Mouse (Mus musculus): Measurements from ENCODE around the gene Riox2. TPM values are rescaled to one million over a fixed set of nuclear protein-coding genes. Genes with fewer than 3 reads are reported as not detected.

Riox2 gene
- total RNA-seq, 2 experiments from 2014 or later = 11.3 to 11.4 TPM

GRCm38 (mm10) chr16:59515169-59515568 lies 43.6 kb downstream of the Riox2 start:
- DNase-seq = no peak
- intact Hi-C loops (cut with DNase I; ENCODE audit: low total_unique reads) = no loop called here

- no peak for DNase-seq
- intact Hi-C loops (cut with DNase I; ENCODE audit: low total_unique reads) = no loop called here
Observed at GRCm38 (mm10) chr16:59516965-59517364, 45.4 kb downstream of the Riox2 start.

DNA sequence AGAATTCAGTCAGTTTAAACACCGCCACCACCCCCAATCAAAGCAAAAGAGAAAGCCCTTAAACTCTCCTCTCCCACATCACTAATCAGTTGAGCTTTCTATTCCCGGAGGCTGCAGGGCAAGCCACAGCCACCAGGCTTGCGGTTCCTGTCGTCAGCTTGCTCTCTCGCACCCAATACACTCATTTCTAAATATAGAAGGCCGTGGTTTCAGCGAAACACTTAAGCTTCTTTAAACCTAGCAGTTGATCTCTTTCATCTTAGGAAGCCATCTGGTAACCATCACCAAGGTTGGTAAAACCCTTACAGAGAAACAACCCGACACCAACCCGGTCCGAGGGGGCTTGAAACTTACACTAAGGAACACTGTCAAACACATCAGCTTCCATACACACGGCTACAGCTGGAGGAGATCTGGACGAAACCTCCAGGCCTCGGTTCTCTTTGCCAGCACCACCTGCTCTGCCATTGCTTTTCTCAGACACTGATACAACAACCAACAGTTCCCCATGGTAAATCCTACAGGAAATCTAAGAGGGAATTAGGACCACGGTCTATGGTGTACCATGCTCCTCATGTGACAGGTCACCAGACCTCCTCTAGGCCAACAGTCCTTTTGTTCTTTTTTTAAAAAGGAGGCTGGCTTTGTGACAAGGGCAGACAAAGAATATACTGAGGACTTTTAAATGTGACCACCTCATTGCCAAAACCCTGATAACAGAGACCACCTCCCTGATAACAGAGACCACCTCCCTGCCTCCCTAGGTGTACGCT lies 46.1 kb downstream of the Riox2 start:
- intact Hi-C loops (cut with DNase I; ENCODE audit: low total_unique reads) = no loop called here
- no peak for DNase-seq

DNA sequence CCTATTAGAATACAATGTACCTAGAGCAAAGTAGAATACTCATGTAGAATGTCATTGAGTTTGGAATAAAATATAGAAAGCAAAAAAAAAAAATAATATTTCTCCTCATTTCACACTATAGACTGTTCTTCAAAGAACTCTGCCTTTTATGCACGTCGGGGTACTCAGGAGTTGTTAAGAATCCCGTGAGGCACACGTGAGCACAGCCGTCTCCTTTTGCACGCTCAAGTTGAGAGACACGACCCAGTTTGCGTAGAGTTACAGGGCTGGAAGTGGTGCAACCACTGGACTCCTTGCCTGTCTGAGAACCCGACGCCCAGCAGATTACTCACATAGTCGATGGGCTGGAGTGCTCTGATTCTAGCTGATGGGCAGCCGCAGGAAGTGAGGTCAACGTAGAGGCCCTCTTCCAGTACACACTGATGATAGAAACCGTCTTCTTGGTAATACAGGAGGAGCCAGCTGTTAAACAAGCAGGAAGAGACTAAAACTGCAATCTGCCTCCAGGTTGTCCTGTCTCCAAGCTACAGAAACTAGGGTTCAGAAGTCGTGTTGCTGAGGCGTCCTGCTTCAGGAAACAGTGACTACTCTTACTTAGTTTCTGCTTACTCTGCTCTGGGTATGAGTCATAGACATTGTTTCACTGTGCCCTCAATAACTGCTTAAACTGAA lies 50.3 kb downstream of the Riox2 start:
- intact Hi-C loops (cut with DNase I; ENCODE audit: low total_unique reads) = no loop called here

DNA sequence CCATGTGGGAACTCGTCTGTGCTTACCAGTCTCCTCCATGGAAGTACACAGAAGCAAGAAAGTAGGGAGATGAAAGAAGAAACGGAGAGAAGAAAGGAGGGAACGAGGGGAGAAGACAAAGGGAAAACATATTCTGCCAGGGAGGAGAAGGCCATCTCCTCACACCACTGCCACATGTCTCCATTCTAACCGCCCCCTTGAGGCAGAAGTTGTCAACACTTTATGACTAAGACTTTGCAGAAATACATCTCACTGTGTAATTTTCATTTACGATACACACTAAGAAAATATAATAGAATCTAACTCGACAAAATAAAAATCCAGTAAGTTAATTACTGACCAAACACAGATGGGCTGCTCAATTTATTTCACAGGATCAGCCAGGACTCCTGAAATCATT lies 55.4 kb downstream of the Riox2 start:
- no peak for DNase-seq
- intact Hi-C loops (cut with DNase I; ENCODE audit: low total_unique reads) = no loop called here

More for the DNA sequence above, 50.3 kb downstream of the Riox2 start:
- no peak for DNase-seq

DNA sequence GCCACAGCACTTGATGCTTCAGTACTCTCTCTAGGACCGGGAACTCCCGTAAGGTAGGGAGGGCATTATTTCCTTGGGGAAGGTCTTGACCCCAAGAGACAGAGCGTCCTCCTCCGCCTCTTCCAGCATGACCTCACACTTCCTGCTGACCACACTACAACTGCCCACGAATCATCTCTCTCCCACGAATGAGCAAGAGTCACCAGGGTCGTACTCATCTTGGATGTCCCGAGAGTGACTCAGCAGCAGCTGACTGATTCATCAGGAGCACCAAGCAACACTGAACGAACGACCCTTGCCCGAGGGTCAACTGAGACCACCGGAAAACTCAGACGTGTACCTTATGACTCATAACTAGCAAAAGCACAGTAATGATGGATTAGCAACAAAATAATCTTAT lies 58.0 kb downstream of the Riox2 start:
- no peak for DNase-seq
- intact Hi-C loops (cut with DNase I; ENCODE audit: low total_unique reads) = no loop called here

DNA sequence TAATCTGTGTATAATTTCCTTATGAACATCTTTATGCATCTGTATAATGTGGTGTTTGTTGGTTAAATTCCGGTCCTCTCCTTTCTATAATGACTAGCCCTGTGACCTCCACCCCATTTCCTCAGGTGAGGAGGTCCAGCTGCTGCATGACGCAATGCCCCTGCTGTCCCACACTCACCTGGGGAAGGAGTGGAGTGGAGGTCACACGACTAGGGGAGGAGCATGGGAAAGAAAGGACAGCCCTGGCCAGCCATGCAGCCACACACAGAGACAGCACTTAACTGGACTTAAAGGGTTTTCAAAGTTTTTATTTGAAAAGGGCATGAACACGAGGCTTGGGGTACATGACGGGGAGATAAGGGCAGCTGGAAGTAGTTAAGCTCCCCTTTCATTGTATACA lies 59.7 kb downstream of the Riox2 start:
- intact Hi-C loops (cut with DNase I; ENCODE audit: low total_unique reads) = no loop called here
- no peak for DNase-seq

GRCm38 (mm10) chr16:59532561-59532960 lies 61.0 kb downstream of the Riox2 start:
- intact Hi-C loops (cut with DNase I; ENCODE audit: low total_unique reads) = no loop called here
- no peak for DNase-seq

- DNase-seq = peak; percentile 66
- intact Hi-C loops (cut with DNase I; ENCODE audit: low total_unique reads) = no loop called here
Observed at GRCm38 (mm10) chr16:59534349-59534748, 62.8 kb downstream of the Riox2 start.

DNA sequence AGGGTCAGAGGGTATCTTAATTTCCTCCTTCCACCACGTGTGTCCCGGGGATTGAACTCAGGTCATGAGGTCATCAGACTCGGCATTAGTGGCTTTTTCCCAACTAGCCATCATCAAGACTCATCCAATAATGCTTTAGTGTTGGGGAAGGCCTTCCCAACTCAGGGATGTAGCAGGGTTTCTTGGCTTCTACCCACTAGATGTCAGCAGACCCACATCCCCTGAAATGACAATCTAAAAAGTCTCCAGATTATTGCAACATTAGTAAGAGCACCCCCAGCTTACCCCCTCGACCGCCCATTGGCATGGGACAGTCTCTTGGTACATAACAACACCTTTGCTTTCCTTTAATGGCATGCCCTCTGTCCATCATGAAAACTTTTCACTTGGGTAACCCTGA lies 64.1 kb downstream of the Riox2 start:
- DNase-seq = no peak
- intact Hi-C loops (cut with DNase I; ENCODE audit: low total_unique reads) = no loop called here

DNA sequence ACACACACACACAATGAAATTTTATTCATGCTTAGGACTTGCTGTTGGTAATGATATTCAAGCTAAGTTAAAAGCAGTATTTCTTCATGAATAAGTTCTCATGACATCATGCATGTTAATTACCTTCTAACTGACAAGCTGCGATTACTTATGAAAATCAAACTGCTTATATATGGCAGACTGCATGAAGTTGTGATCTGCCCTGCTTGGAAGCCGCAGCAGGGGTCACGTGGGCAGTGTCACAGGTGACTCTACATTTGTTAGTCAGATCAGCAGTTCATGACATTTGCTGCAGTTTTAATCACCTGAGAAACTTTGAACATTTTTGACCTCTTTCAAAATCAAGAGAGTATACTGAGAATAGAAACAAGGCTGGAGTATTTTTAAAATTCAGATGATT lies 69.4 kb downstream of the Riox2 start:
- intact Hi-C loops (cut with DNase I; ENCODE audit: low total_unique reads) = no loop called here
- no peak for DNase-seq

- intact Hi-C loops (cut with DNase I; ENCODE audit: low total_unique reads) = no loop called here
- no peak for DNase-seq
Observed at GRCm38 (mm10) chr16:59541382-59541781, 69.8 kb downstream of the Riox2 start.

Other genes starting within 250 kb of the Riox2 start
- gene Olfr201, start 199.1 kb upstream of the Riox2 start, total RNA-seq (2021) = not detected
- not detected for gene Olfr202, start 185.0 kb upstream of the Riox2 start, total RNA-seq (2021)
- not detected for gene Olfr203, start 172.9 kb upstream of the Riox2 start, total RNA-seq (2021)
- gene Olfr204, start 153.5 kb upstream of the Riox2 start, total RNA-seq (2021) = not detected
- gene Olfr205, start 140.6 kb upstream of the Riox2 start, total RNA-seq (2021) = not detected
- not detected for gene Olfr206, start 122.5 kb upstream of the Riox2 start, total RNA-seq (2021)
- gene Olfr209, start 107.8 kb upstream of the Riox2 start, total RNA-seq (2021) = not detected
- gene Gabrr3, start 64.4 kb upstream of the Riox2 start, total RNA-seq (2021) = not detected
- gene Crybg3, start 129.2 kb downstream of the Riox2 start, total RNA-seq (2021) = 10 to 100 TPM; 20.6 to 22.4 TPM
- 1 to 10 TPM; 2.8 to 3.1 TPM for gene Arl6, start 167.6 kb downstream of the Riox2 start, total RNA-seq (2021)